Mouse (Mus musculus) mouse trophoblast stem cell (cell line): ENCODE data around the gene BC016579.

ENCODE experiments used
- in situ Hi-C, 2 experiments: fragments of 300-500 bp; cut with MseI, MboI; formaldehyde crosslinking; loops; 2 replicates in 1 of 2; 3 replicates in 1 of 2; pipeline ENCODE4 v1.15.1; 2025

BC016579 gene

GRCm38 (mm10) chr16:45643944-45644343 is 9.9 kb downstream of the BC016579 start:
- in situ Hi-C loops, result no loop called here

GRCm38 (mm10) chr16:45641301-45641700 is 12.6 kb downstream of the BC016579 start:
- in situ Hi-C loops, result no loop called here

- in situ Hi-C loops, result no loop called here
Measured at GRCm38 (mm10) chr16:45640070-45640762, 13.7 kb downstream of the BC016579 start.

- in situ Hi-C loops, result no loop called here
Measured at GRCm38 (mm10) chr16:45635826-45636225, 18.0 kb downstream of the BC016579 start.

GRCm38 (mm10) chr16:45632420-45632819 is 21.4 kb downstream of the BC016579 start:
- in situ Hi-C loops, result no loop called here

GRCm38 (mm10) chr16:45630347-45630960 is 23.4 kb downstream of the BC016579 start:
- in situ Hi-C loops, result no loop called here

GRCm38 (mm10) chr16:45629497-45630105 is 24.3 kb downstream of the BC016579 start:
- in situ Hi-C loops, result no loop called here

- in situ Hi-C loops, result no loop called here
Measured at GRCm38 (mm10) chr16:45625342-45625741, 28.5 kb downstream of the BC016579 start.

- in situ Hi-C loops, result no loop called here
Measured at GRCm38 (mm10) chr16:45624791-45625190, 29.1 kb downstream of the BC016579 start.

- in situ Hi-C loops, result no loop called here
Measured at GRCm38 (mm10) chr16:45623230-45623629, 30.6 kb downstream of the BC016579 start.

GRCm38 (mm10) chr16:45619751-45620375 is 34.0 kb downstream of the BC016579 start:
- in situ Hi-C loops, result no loop called here

GRCm38 (mm10) chr16:45615944-45616343 is 37.9 kb downstream of the BC016579 start:
- in situ Hi-C loops, result no loop called here

GRCm38 (mm10) chr16:45613247-45613646 is 40.6 kb downstream of the BC016579 start:
- in situ Hi-C loops, result no loop called here

- in situ Hi-C loops, result no loop called here
Measured at GRCm38 (mm10) chr16:45610267-45610666, 43.6 kb downstream of the BC016579 start, which contains the start of gene Gcsam. TSS of gene Gcsam (plus strand) at chr16:45610380.

- in situ Hi-C loops, result no loop called here
Measured at GRCm38 (mm10) chr16:45609300-45609699, 44.6 kb downstream of the BC016579 start.

GRCm38 (mm10) chr16:45608481-45608954 is 45.4 kb downstream of the BC016579 start:
- in situ Hi-C loops, result no loop called here

GRCm38 (mm10) chr16:45595494-45595893 is 58.4 kb downstream of the BC016579 start:
- in situ Hi-C loops, result no loop called here

- in situ Hi-C loops, result no loop called here
Measured at GRCm38 (mm10) chr16:45593656-45594055, 60.2 kb downstream of the BC016579 start.

- in situ Hi-C loops, result loop anchor here in 1 of 2 experiments (10.0 kb wide), 1 partner anchor 92 kb away; no protein-coding TSS in a partner anchor
Measured at GRCm38 (mm10) chr16:45582512-45582911, 71.4 kb downstream of the BC016579 start.

- in situ Hi-C loops, result loop anchor here in 1 of 2 experiments (10.0 kb wide), 1 partner anchor 95 kb away; no protein-coding TSS in a partner anchor
Measured at GRCm38 (mm10) chr16:45579883-45580282, 74.0 kb downstream of the BC016579 start.
